Mouse (Mus musculus): Measurements from ENCODE around the gene Rnd1.

Rnd1 gene

DNA sequence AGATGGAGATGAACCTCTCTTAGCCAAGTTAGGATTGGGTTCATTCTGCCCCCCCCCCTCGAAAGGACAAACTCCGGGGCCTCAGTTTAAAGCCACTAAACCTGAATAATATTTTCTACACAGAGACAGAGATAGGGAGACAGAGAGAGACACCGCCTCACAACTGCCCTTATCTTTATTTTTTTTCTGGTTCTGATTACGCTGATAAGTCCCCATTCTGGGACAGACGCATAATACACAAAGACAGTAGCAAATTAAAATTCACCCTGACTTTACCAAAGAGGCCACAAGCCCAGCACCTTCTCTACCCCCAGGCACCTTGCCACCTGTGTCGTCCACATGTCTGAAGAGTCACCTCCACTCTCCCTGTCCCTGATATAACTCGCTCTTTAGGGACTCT lies 4.4 kb upstream of the Rnd1 start:
- no peak for DNase-seq (ENCODE audit: extremely low read depth, insufficient read length, low spot score)

DNA sequence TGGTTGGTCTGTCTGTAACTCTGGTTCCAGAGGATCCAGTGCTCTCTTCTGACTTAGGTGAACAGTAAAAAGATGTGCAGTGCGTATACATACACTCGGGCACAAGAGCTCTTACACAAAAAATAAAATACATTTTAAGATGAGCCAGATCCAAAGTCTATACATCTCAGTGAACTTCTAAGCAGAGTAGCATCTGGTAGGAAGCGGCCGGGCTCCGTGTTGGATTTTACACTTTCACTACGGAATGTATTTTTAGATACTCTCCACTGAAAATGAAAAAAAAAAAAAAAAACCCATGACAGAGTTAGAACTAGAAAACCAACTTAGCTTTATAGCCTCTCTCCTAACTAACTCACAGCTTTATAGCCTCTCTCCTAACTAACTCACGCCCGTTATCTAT lies 3.4 kb upstream of the Rnd1 start:
- no peak for DNase-seq (ENCODE audit: extremely low read depth, insufficient read length, low spot score)

DNA sequence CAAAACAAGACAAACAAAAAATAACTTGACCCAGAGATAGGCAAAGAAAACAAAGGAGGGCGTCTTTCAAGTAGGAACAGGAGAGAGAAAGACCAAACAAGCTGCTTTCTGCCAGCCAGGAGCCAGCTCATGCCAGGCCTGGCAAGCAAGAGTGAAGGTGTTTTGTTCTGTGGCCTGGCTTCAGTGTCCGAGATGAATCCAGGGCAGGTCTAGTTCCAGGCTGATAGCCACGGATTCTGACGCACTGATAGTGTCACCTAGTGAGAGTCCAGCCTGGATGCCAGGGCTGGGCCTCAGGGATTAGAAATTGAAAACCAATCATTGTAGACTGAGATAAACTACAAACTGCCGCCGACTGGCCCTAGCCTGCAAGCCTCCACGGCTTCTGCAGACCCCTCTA lies 716 bp upstream of the Rnd1 start:
- no peak for DNase-seq (ENCODE audit: extremely low read depth, insufficient read length, low spot score)

- peak; percentile 34 for DNase-seq (ENCODE audit: extremely low read depth, insufficient read length, low spot score)
Observed at GRCm38 (mm10) chr15:98676471-98676870, 790 bp downstream of the Rnd1 start.

GRCm38 (mm10) chr15:98675634-98676250 lies 1.5 kb downstream of the Rnd1 start:
- peak; percentile 62 for DNase-seq (ENCODE audit: extremely low read depth, insufficient read length, low spot score)

- no peak for DNase-seq (ENCODE audit: extremely low read depth, insufficient read length, low spot score)
Observed at GRCm38 (mm10) chr15:98674994-98675545, 2.2 kb downstream of the Rnd1 start.

GRCm38 (mm10) chr15:98674284-98674993 lies 2.8 kb downstream of the Rnd1 start:
- no peak for DNase-seq (ENCODE audit: extremely low read depth, insufficient read length, low spot score)

DNA sequence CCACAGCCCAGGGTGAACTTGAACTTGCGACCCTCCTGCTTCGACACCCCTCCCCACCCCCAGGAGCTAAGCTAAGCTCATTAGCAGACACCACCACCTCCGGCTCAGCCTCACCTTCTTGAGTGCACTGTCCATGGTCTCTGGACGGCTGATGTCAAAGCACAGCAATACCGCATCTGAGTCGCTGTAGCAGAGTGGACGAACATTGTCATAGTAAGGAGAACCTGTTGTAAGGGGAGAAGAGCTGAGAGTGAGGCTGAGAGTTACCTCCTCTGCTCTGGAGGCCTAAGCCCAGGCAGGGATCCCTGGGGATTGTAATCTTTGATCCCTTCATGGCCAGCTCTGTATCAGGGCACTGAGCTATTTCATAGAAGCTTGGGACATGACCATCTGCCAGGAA lies 3.5 kb downstream of the Rnd1 start:
- no peak for DNase-seq (ENCODE audit: extremely low read depth, insufficient read length, low spot score)

GRCm38 (mm10) chr15:98672592-98672991 lies 4.7 kb downstream of the Rnd1 start:
- DNase-seq (ENCODE audit: extremely low read depth, insufficient read length, low spot score) = peak; percentile 68

DNA sequence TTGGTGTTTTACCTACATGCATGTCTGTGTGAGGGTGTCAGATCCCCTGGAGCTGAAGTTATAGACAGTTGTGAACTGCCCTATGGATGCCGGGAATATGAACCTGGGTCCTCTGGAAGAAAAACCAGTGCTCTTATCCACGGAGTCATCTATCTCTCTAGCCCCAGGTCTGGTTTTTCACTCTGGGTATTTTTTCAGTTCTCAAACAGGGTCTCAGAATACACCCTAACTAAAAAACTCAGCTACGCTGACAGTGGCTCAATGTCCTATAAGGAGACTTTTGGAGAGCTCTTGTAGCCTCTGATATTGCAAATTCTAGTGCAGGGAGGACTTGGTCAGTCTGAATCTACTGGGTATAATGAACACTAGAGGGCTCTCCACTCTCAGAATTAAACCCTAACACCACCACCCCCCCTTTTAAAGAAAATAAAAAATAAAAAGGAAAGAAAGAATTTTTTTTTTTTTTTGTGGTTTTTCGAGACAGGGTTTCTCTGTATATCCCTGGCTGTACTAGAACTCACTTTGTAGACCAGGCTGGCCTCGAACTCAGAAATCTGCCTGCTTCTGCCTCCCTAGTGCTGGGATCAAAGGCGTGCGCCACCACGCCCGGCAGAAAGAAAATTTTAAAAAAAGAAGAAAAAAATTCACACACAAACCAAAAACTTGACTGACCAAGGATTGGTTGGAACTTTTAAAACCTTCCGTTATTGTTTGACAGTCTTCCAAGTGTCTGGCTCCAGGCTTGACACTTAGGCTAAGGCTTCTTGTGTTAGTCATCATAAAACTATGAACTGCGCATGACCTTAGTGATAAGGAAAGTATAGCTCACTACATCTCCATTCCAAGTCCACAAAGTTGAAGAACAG lies 13.0 kb downstream of the Rnd1 start:
- DNase-seq (ENCODE audit: extremely low read depth, insufficient read length, low spot score) = no peak

- DNase-seq (ENCODE audit: extremely low read depth, insufficient read length, low spot score) = peak; percentile 93
Observed at GRCm38 (mm10) chr15:98662567-98663545, 14.4 kb downstream of the Rnd1 start, which contains the start of gene Ddx23. TSS of gene Ddx23 (minus strand) at chr15:98662894.

- no peak for DNase-seq (ENCODE audit: extremely low read depth, insufficient read length, low spot score)
Observed at GRCm38 (mm10) chr15:98662198-98662566, 15.1 kb downstream of the Rnd1 start.

DNA sequence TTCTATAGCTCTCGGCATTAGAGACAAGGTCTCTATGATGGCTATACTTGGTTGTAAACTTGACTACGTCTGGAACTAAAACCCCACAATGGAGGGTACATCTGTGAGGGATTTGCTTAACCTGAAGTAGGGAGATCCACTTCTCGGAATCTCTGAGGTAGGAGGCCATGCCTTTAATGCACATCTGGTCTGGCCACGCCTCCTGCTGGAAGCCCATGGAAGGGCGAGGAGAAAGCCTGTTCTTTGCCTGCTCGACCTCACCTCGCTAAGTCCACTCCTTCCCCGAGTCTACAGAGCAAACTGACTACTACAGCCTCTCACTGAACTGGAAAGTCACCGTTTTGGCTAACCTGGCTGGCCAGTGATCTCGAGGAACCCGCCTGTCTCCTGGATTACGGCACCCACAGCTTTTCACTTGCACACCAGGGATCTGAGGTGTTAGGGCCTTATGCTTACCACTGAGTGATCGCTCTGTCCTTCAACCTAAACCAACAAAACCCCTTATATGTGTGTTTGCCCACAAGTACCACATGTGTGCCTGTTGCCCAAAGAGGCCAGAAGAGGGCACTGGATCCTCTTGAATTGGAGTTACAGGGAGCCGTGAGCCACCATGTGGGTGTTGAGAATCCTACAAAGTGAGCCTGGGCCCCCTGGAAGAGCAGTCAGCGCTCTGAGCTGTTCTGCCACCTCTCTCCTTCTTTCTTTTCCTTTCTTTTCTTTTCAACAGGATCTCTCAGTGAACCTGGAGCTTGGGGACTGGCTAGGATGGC lies 20.1 kb downstream of the Rnd1 start:
- DNase-seq (ENCODE audit: extremely low read depth, insufficient read length, low spot score) = no peak

- no peak for DNase-seq (ENCODE audit: extremely low read depth, insufficient read length, low spot score)
Observed at GRCm38 (mm10) chr15:98652174-98652573, 25.1 kb downstream of the Rnd1 start.

GRCm38 (mm10) chr15:98651431-98651830 lies 25.8 kb downstream of the Rnd1 start:
- DNase-seq (ENCODE audit: extremely low read depth, insufficient read length, low spot score) = no peak

DNA sequence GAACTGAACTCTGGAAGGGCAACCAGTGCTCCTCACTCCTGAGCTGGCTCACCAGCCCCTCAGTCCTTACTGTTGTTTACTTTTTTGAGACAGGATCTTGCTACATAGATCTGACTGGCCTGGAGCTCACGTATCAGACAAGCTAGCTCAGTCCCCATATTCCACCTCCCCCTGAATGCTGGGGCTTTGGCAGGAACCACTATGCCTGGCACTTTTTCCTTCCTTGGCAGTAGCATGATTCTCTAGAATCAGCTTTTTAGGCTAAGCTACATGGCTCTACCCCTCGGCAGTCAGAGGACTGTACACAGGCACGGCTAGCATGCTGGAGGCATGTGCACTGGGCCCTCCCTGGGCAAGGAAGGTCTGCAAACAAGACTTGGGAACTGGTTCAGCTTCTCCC lies 29.2 kb downstream of the Rnd1 start:
- no peak for DNase-seq (ENCODE audit: extremely low read depth, insufficient read length, low spot score)

GRCm38 (mm10) chr15:98647308-98647707 lies 30.0 kb downstream of the Rnd1 start:
- DNase-seq (ENCODE audit: extremely low read depth, insufficient read length, low spot score) = no peak

GRCm38 (mm10) chr15:98646737-98647136 lies 30.5 kb downstream of the Rnd1 start:
- DNase-seq (ENCODE audit: extremely low read depth, insufficient read length, low spot score) = no peak
